Mouse (Mus musculus) embryonic facial prominence, embryonic 13.5 days (tissue): Measurements from ENCODE around the gene Olfr1218. TPM values are rescaled to one million over a fixed set of nuclear protein-coding genes. Genes with fewer than 3 reads are reported as not detected.
"Not testable (repeated sequence)": the region's sequence is repeated elsewhere in the genome, so short reads cannot be mapped to it uniquely, and the experiment has no call there.

ENCODE experiments used
- ATAC-seq: fragments of 200-750 bp; cut with Nextera tagmentation; 2 replicates; pipeline ENCODE4 v1.8.0; 2017; ENCODE audit warnings: low read depth; ENCODE audit not compliant: insufficient number of reproducible peaks, insufficient read depth, low FRiP score, low TSS enrichment
- H3K27ac ChIP-seq: fragments of 300-500 bp; sonication (generic); 2 replicates; pipeline ENCODE4 v1.5.1; 2015; ENCODE audit warnings: moderate library complexity, mild to moderate bottlenecking, inconsistent platforms
- H3K27me3 ChIP-seq: fragments of 300-500 bp; sonication (generic); 2 replicates; pipeline ENCODE4 v1.6.1; 2015; ENCODE audit warnings: mild to moderate bottlenecking, inconsistent platforms
- H3K36me3 ChIP-seq: fragments of 300-500 bp; sonication (generic); 2 replicates; pipeline ENCODE4 v1.6.1; 2015; ENCODE audit warnings: mild to moderate bottlenecking, inconsistent platforms
- H3K4me1 ChIP-seq: fragments of 300-500 bp; sonication (generic); 2 replicates; pipeline ENCODE4 v1.6.1; 2015; ENCODE audit warnings: inconsistent platforms
- H3K4me2 ChIP-seq: fragments of 300-500 bp; sonication (generic); 2 replicates; pipeline ENCODE4 v1.6.1; 2015; ENCODE audit warnings: moderate library complexity, mild to moderate bottlenecking, inconsistent platforms
- H3K4me3 ChIP-seq: fragments of 300-500 bp; sonication (generic); 2 replicates; pipeline ENCODE4 v1.5.1; 2015; ENCODE audit warnings: mild to moderate bottlenecking, inconsistent platforms
- H3K9ac ChIP-seq: fragments of 300-500 bp; sonication (generic); 2 replicates; pipeline ENCODE4 v1.6.1; 2015; ENCODE audit warnings: mild to moderate bottlenecking, inconsistent platforms
- H3K9me3 ChIP-seq: fragments of 300-500 bp; sonication (generic); 2 replicates; pipeline ENCODE4 v1.6.1; 2016; ENCODE audit warnings: inconsistent platforms
- WGBS: fragments of 180-500 bp; shearing (Covaris S2); methylation state at CpG from one replicate; pipeline ENCODE4 v1.1.7; 2015; ENCODE audit warnings: mixed read lengths; 5-methylcytosine and 5-hydroxymethylcytosine counted together
- polyA plus RNA-seq: library from polyadenylated mRNA; unstranded; fragments of >200 nt; fragmentation: Nextera tagmentation; extraction: Ambion mirVana; gene quantifications from 2 replicates; pipeline ENCODE4 v1.2.1, GENCODE M21; 2015

Gene Olfr1218
- not detected in 2 replicates for polyA plus RNA-seq

- no peaks in the 10 kb centered on the region for H3K36me3 ChIP-seq
- H3K27ac ChIP-seq = no peak within 1 kb of the TSS
- no peaks in the 10 kb centered on the region for H3K4me1 ChIP-seq
- no peak within 1 kb of the TSS for H3K9ac ChIP-seq
- H3K4me3 ChIP-seq = no peak within 1 kb of the TSS
- no peaks in the 10 kb centered on the region for H3K27me3 ChIP-seq
- no peak for ATAC-seq
- H3K9me3 ChIP-seq = no peaks in the 10 kb centered on the region
- H3K4me2 ChIP-seq = no peak within 1 kb of the TSS
Observed at GRCm38 (mm10) chr2:89061087-89061486, at the start of gene Olfr1218. Gene Olfr1218, minus strand, starts transcription at chr2:89061187.

- ATAC-seq = no peak
- 75% methylated on average over 3 of the region's 3 CpGs for WGBS
- Histone ChIP-seq H3K27ac (no peak within 1 kb of the TSS), H3K36me3 (no peaks in the 10 kb centered on the region), H3K9me3 (no peaks in the 10 kb centered on the region), H3K9ac (no peak within 1 kb of the TSS), H3K4me1 (no peaks in the 10 kb centered on the region), H3K27me3 (no peaks in the 10 kb centered on the region), H3K4me2 (no peak within 1 kb of the TSS), H3K4me3 (no peak within 1 kb of the TSS)
Observed at GRCm38 (mm10) chr2:89106735-89107134, 45.7 kb upstream of the Olfr1218 start, which contains the start of gene Olfr1220. Gene Olfr1220, minus strand, starts transcription at chr2:89106835.

- ATAC-seq = no peak
- H3K4me3 ChIP-seq = no peak overlapping the region
- H3K9ac ChIP-seq = no peak overlapping the region
- H3K9me3 ChIP-seq = no peaks in the 10 kb centered on the region
- no peaks in the 10 kb centered on the region for H3K36me3 ChIP-seq
- H3K27me3 ChIP-seq = no peaks in the 10 kb centered on the region
- H3K27ac ChIP-seq = no peak overlapping the region
- H3K4me1 ChIP-seq = no peaks in the 10 kb centered on the region
- H3K4me2 ChIP-seq = no peak overlapping the region
Observed at GRCm38 (mm10) chr2:89105651-89106050, 44.7 kb upstream of the Olfr1218 start.

GRCm38 (mm10) chr2:89093848-89094247, 32.9 kb upstream of the Olfr1218 start:
- 90% methylated on average over 1 of the region's 1 CpGs for WGBS

GRCm38 (mm10) chr2:89083413-89083812, 22.4 kb upstream of the Olfr1218 start, which contains the start of gene Olfr1219:
Gene Olfr1219, minus strand, starts transcription at chr2:89083513.
- Histone ChIP-seq H3K36me3 (no peaks in the 10 kb centered on the region), H3K27me3 (no peaks in the 10 kb centered on the region), H3K4me2 (no peak within 1 kb of the TSS), H3K4me3 (no peak within 1 kb of the TSS), H3K9me3 (no peaks in the 10 kb centered on the region), H3K9ac (no peak within 1 kb of the TSS), H3K27ac (no peak within 1 kb of the TSS), H3K4me1 (no peaks in the 10 kb centered on the region)
- no peak for ATAC-seq
- 56% methylated on average over 1 of the region's 1 CpGs for WGBS

More at GRCm38 (mm10) chr2:89093848-89094247, 32.9 kb upstream of the Olfr1218 start:
- no peak overlapping the region for H3K4me3 ChIP-seq
- no peak for ATAC-seq
- no peaks in the 10 kb centered on the region for H3K27me3 ChIP-seq
- no peak overlapping the region for H3K27ac ChIP-seq
- no peaks in the 10 kb centered on the region for H3K4me1 ChIP-seq
- no peak overlapping the region for H3K9ac ChIP-seq
- H3K9me3 ChIP-seq = no peaks in the 10 kb centered on the region
- no peaks in the 10 kb centered on the region for H3K36me3 ChIP-seq
- H3K4me2 ChIP-seq = no peak overlapping the region

GRCm38 (mm10) chr2:89081487-89081886, 20.5 kb upstream of the Olfr1218 start:
- H3K36me3 ChIP-seq = no peaks in the 10 kb centered on the region
- ATAC-seq = no peak

GRCm38 (mm10) chr2:89031965-89032364, 29.0 kb downstream of the Olfr1218 start, which contains the start of gene Olfr1217:
Gene Olfr1217, minus strand, starts transcription at chr2:89032065.
- H3K27me3 ChIP-seq = no peaks in the 10 kb centered on the region
- 58% methylated on average over 2 of the region's 2 CpGs for WGBS
- no peaks in the 10 kb centered on the region for H3K36me3 ChIP-seq
- no peak within 1 kb of the TSS for H3K27ac ChIP-seq
- no peak within 1 kb of the TSS for H3K4me2 ChIP-seq
- H3K4me1 ChIP-seq = no peaks in the 10 kb centered on the region
- H3K9ac ChIP-seq = no peak within 1 kb of the TSS
- no peak within 1 kb of the TSS for H3K4me3 ChIP-seq
- ATAC-seq = no peak
- H3K9me3 ChIP-seq = no peaks in the 10 kb centered on the region

More at GRCm38 (mm10) chr2:89081487-89081886, 20.5 kb upstream of the Olfr1218 start:
- Histone ChIP-seq H3K4me2 (no peak overlapping the region), H3K9ac (no peak overlapping the region), H3K9me3 (no peaks in the 10 kb centered on the region), H3K4me3 (no peak overlapping the region), H3K4me1 (no peaks in the 10 kb centered on the region), H3K27ac (no peak overlapping the region), H3K27me3 (no peaks in the 10 kb centered on the region)

GRCm38 (mm10) chr2:89021436-89021835, 39.6 kb downstream of the Olfr1218 start:
- WGBS = 69% methylated on average over 3 of the region's 3 CpGs

GRCm38 (mm10) chr2:89018240-89018639, 42.7 kb downstream of the Olfr1218 start, which contains the start of gene Olfr1216:
Gene Olfr1216, minus strand, starts transcription at chr2:89018340.
- no peak within 1 kb of the TSS for H3K27ac ChIP-seq
- 75% methylated on average over 1 of the region's 1 CpGs for WGBS

More at GRCm38 (mm10) chr2:89021436-89021835, 39.6 kb downstream of the Olfr1218 start:
- H3K9ac ChIP-seq, H3K27me3 ChIP-seq, H3K4me1 ChIP-seq, H3K4me3 ChIP-seq, H3K9me3 ChIP-seq, ATAC-seq, H3K27ac ChIP-seq, H3K36me3 ChIP-seq, H3K4me2 ChIP-seq: not testable (repeated sequence)

GRCm38 (mm10) chr2:89006873-89007272, 54.1 kb downstream of the Olfr1218 start, which contains the start of gene Olfr1215:
Gene Olfr1215, minus strand, starts transcription at chr2:89006973.
- H3K9ac ChIP-seq = no peak within 1 kb of the TSS
- H3K36me3 ChIP-seq = no peaks in the 10 kb centered on the region
- H3K4me2 ChIP-seq = no peak within 1 kb of the TSS
- H3K27ac ChIP-seq = no peak within 1 kb of the TSS
- 72% methylated on average over 2 of the region's 2 CpGs for WGBS
- no peaks in the 10 kb centered on the region for H3K4me1 ChIP-seq
- no peak for ATAC-seq
- H3K4me3 ChIP-seq = no peak within 1 kb of the TSS
- H3K27me3 ChIP-seq = no peaks in the 10 kb centered on the region
- H3K9me3 ChIP-seq = no peaks in the 10 kb centered on the region

More at GRCm38 (mm10) chr2:89018240-89018639, 42.7 kb downstream of the Olfr1218 start, which contains the start of gene Olfr1216:
- no peaks in the 10 kb centered on the region for H3K36me3 ChIP-seq
- H3K4me2 ChIP-seq = no peak within 1 kb of the TSS
- H3K4me1 ChIP-seq = no peaks in the 10 kb centered on the region
- no peak for ATAC-seq
- no peaks in the 10 kb centered on the region for H3K9me3 ChIP-seq
- H3K9ac ChIP-seq = no peak within 1 kb of the TSS
- H3K27me3 ChIP-seq = no peaks in the 10 kb centered on the region
- no peak within 1 kb of the TSS for H3K4me3 ChIP-seq
